Mouse (Mus musculus) lung, postnatal 0 days (tissue): ENCODE measurements around the gene Usp36. TPM values are rescaled to one million over a fixed set of nuclear protein-coding genes. Genes with fewer than 3 reads are reported as not detected.

Experiments used
- ATAC-seq: fragments of 200-750 bp; cut with Nextera tagmentation; 2 replicates; pipeline ENCODE4 v1.8.0; 2017; ENCODE audit warnings: moderate library complexity
- DNase-seq: peaks from one replicate; pipeline ENCODE4 v3.0.0-alpha.2; 2016; ENCODE audit warnings: low spot score
- H3K27ac ChIP-seq: fragments of 300-500 bp; sonication (generic); 2 replicates; pipeline ENCODE4 v1.5.1; 2014; ENCODE audit warnings: antibody characterized with exemption, mild to moderate bottlenecking, low read length, mixed read lengths
- H3K27me3 ChIP-seq: fragments of 300-500 bp; sonication (generic); replicated peaks from 2 replicates; pipeline ENCODE4 v1.6.1; 2014; ENCODE audit warnings: low read length, mixed read lengths; ENCODE audit not compliant: insufficient read depth
- H3K36me3 ChIP-seq: fragments of 300-500 bp; sonication (generic); 2 replicates; pipeline ENCODE4 v1.6.1; 2014; ENCODE audit warnings: low read length, mixed read lengths; ENCODE audit not compliant: insufficient read depth
- H3K4me1 ChIP-seq: fragments of 300-500 bp; sonication (generic); 2 replicates; pipeline ENCODE4 v1.6.1; 2014; ENCODE audit warnings: antibody characterized with exemption, low read depth, low read length, mixed read lengths; ENCODE audit not compliant: insufficient read depth
- H3K4me2 ChIP-seq: fragments of 300-500 bp; sonication (generic); replicated peaks from 2 replicates; pipeline ENCODE4 v1.6.1; 2014; ENCODE audit warnings: low read depth, mild to moderate bottlenecking, low read length, moderate library complexity, mixed read lengths
- H3K4me3 ChIP-seq: fragments of 300-500 bp; sonication (generic); 2 replicates; pipeline ENCODE4 v1.5.1; 2014; ENCODE audit warnings: low read depth, low read length
- H3K9ac ChIP-seq: fragments of 300-500 bp; sonication (generic); replicated peaks from 2 replicates; pipeline ENCODE4 v1.6.1; 2014; ENCODE audit warnings: low read depth, mild to moderate bottlenecking
- H3K9me3 ChIP-seq: fragments of 300-500 bp; sonication (generic); 2 replicates; pipeline ENCODE4 v1.6.1; 2016; ENCODE audit warnings: low read length, mixed read lengths
- CTCF ChIP-seq: IDR thresholded peaks from 2 replicates; pipeline ENCODE4 v1.5.1; 2016; ENCODE audit warnings: antibody characterized with exemption, mild to moderate bottlenecking
- EP300 ChIP-seq: IDR thresholded peaks from 2 replicates; pipeline ENCODE4 v1.6.1; 2016; ENCODE audit warnings: antibody characterized with exemption, mild to moderate bottlenecking, control low read depth
- WGBS: fragments of 180-500 bp; shearing (Covaris S2); extraction: QIAGEN DNeasy Blood & Tissue Kit; methylation state at CpG from one replicate; pipeline ENCODE4 v1.1.7; 2014; 5-methylcytosine and 5-hydroxymethylcytosine counted together
- polyA plus RNA-seq: library from polyadenylated mRNA; unstranded; fragments of >200 nt; fragmentation: Nextera tagmentation; extraction: Ambion mirVana; gene quantifications from 2 replicates; pipeline ENCODE4 v1.2.1, GENCODE M21; 2015

Usp36 gene
- polyA plus RNA-seq, 1 experiment from 2014 or later, result 11.8 TPM

GRCm38 (mm10) chr11:118263146-118263545, 26.9 kb downstream of the Usp36 start:
- H3K4me2 ChIP-seq, result no peak overlapping the region
- H3K27ac ChIP-seq, result no peak overlapping the region
- DNase-seq (no peak), ATAC-seq (no peak)
- no peak overlapping the region for H3K9ac ChIP-seq
- no peaks in the 10 kb centered on the region for H3K27me3 ChIP-seq
- peaks cover 66% of the 10 kb centered on the region for H3K36me3 ChIP-seq
- 92% methylated on average over 5 of the region's 5 CpGs for WGBS
- H3K9me3 ChIP-seq, result no peaks in the 10 kb centered on the region
- no peaks in the 10 kb centered on the region for H3K4me1 ChIP-seq
- TF ChIP-seq EP300 (no peak), CTCF (no peak)
- no peak overlapping the region for H3K4me3 ChIP-seq

GRCm38 (mm10) chr11:118260081-118260480, 30.0 kb downstream of the Usp36 start:
- Histone ChIP-seq H3K27ac (no peak overlapping the region), H3K9ac (no peak overlapping the region), H3K27me3 (no peaks in the 10 kb centered on the region), H3K36me3 (peaks cover 52% of the 10 kb centered on the region), H3K4me3 (no peak overlapping the region), H3K4me1 (no peaks in the 10 kb centered on the region; the same call in 1 of the 2 replicates), H3K9me3 (no peaks in the 10 kb centered on the region), H3K4me2 (no peak overlapping the region)
- TF ChIP-seq CTCF (no peak), EP300 (no peak)
- DNase-seq (no peak), ATAC-seq (no peak)
- WGBS, result 79% methylated on average over 8 of the region's 8 CpGs

- no peak for TF ChIP-seq EP300
- TF ChIP-seq CTCF, result no peak
- Histone ChIP-seq H3K9me3 (no peaks in the 10 kb centered on the region), H3K4me2 (no peak overlapping the region), H3K4me3 (no peak overlapping the region), H3K36me3 (peaks cover 47% of the 10 kb centered on the region), H3K9ac (no peak overlapping the region), H3K4me1 (peaks cover 4% of the 10 kb centered on the region), H3K27me3 (no peaks in the 10 kb centered on the region), H3K27ac (no peak overlapping the region)
- 91% methylated on average over 8 of the region's 8 CpGs for WGBS
- ATAC-seq (no peak), DNase-seq (no peak)
Measured at GRCm38 (mm10) chr11:118259580-118259979, 30.5 kb downstream of the Usp36 start.

- no peak for DNase-seq
- no peak overlapping the region for H3K4me3 ChIP-seq
- peaks cover 22% of the 10 kb centered on the region; the same call in 1 of the 2 replicates for H3K36me3 ChIP-seq
- no peak overlapping the region for H3K4me2 ChIP-seq
- TF ChIP-seq EP300 (no peak), CTCF (no peak)
- peaks cover 16% of the 10 kb centered on the region for H3K4me1 ChIP-seq
- H3K9me3 ChIP-seq, result no peaks in the 10 kb centered on the region
- H3K9ac ChIP-seq, result no peak overlapping the region
- no peak overlapping the region for H3K27ac ChIP-seq
- no peak for ATAC-seq
- H3K27me3 ChIP-seq, result no peaks in the 10 kb centered on the region
- WGBS, result 93% methylated on average over 7 of the region's 7 CpGs
Measured at GRCm38 (mm10) chr11:118256371-118256770, 33.7 kb downstream of the Usp36 start.

- TF ChIP-seq CTCF (no peak), EP300 (peak; percentile 54; the same call in 1 of the 2 replicates)
- no peaks in the 10 kb centered on the region for H3K9me3 ChIP-seq
- no peak overlapping the region for H3K4me3 ChIP-seq
- peak overlapping the region; percentile 63 for H3K27ac ChIP-seq
- H3K36me3 ChIP-seq, result peaks cover 8% of the 10 kb centered on the region; the same call in 1 of the 2 replicates
- no peaks in the 10 kb centered on the region for H3K27me3 ChIP-seq
- H3K9ac ChIP-seq, result no peak overlapping the region
- 0 out of 2 replicates have a peak overlapping the region, but pooled peaks have one; percentile 11 for H3K4me2 ChIP-seq
- ATAC-seq (peak; percentile 54), DNase-seq (peak; percentile 80)
- WGBS, result 23% methylated on average over 15 of the region's 15 CpGs
- peaks cover 16% of the 10 kb centered on the region for H3K4me1 ChIP-seq
Measured at GRCm38 (mm10) chr11:118254159-118254951, 35.7 kb downstream of the Usp36 start.

- no peak for ATAC-seq
- peak overlapping the region; percentile 63 for H3K27ac ChIP-seq
- no peak for DNase-seq
Measured at GRCm38 (mm10) chr11:118253447-118254158, 36.4 kb downstream of the Usp36 start.

More at GRCm38 (mm10) chr11:118253447-118254158, 36.4 kb downstream of the Usp36 start:
- Histone ChIP-seq H3K9me3 (no peaks in the 10 kb centered on the region), H3K36me3 (peaks cover under 1% of the 10 kb centered on the region; the same call in 1 of the 2 replicates), H3K4me2 (no peak overlapping the region), H3K27me3 (no peaks in the 10 kb centered on the region), H3K4me1 (peaks cover 22% of the 10 kb centered on the region), H3K9ac (no peak overlapping the region), H3K4me3 (no peak overlapping the region)
- WGBS, result 81% methylated on average over 7 of the region's 7 CpGs
- TF ChIP-seq CTCF (no peak), EP300 (no peak)
